Mouse (Mus musculus) erythroblast, embryonic 14.5 days (primary cell): Measurements from ENCODE around the gene Gm10842.
"Not testable (repeated sequence)": the region's sequence is repeated elsewhere in the genome, so short reads cannot be mapped to it uniquely, and the experiment has no call there.

Source experiments
- GATA1 ChIP-seq: IDR thresholded peaks from 2 replicates; pipeline ENCODE4 v1.6.1; 2012; ENCODE audit warnings: low read length, inconsistent platforms, mixed read lengths
- TAL1 ChIP-seq: IDR thresholded peaks from 3 replicates; pipeline ENCODE4 v1.6.1; 2012; ENCODE audit warnings: low read length, inconsistent platforms, mixed read lengths

DNA sequence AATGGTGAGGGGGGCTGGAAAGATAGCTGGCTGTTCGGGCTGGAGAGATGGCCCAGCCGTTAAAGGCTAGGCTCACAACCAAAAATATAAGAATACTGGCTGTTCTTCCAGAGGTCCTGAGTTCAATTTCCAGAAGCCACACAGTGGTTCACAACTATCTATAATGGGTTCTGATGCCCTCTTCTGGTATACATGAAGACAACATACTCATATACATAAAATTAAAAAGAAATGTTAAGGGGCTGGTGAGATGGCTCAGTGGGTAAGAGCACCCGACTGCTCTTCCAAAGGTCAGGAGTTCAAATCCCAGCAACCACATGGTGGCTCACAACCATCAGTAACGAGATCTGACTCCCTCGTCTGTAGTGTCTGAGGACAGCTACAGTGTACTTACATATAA is 24.9 kb upstream of the Gm10842 start:
- not testable (repeated sequence) for TF ChIP-seq TAL1, GATA1
